Mouse (Mus musculus): ENCODE results near the gene Cib4.

GRCm38 (mm10) chr5:30576233-30576632 is 30.6 kb upstream of the Cib4 start:
- TF ChIP-seq CTCF (IDR thresholded peaks at IDR 0.05; ENCODE audit: insufficient read depth, low read depth, low read length) (no peak), POLR2A (IDR thresholded peaks at IDR 0.05; ENCODE audit: insufficient read depth, low read depth, low read length) (no peak)

All from olfactory bulb, adult 2 months (tissue).